In the genomic region with DNA sequence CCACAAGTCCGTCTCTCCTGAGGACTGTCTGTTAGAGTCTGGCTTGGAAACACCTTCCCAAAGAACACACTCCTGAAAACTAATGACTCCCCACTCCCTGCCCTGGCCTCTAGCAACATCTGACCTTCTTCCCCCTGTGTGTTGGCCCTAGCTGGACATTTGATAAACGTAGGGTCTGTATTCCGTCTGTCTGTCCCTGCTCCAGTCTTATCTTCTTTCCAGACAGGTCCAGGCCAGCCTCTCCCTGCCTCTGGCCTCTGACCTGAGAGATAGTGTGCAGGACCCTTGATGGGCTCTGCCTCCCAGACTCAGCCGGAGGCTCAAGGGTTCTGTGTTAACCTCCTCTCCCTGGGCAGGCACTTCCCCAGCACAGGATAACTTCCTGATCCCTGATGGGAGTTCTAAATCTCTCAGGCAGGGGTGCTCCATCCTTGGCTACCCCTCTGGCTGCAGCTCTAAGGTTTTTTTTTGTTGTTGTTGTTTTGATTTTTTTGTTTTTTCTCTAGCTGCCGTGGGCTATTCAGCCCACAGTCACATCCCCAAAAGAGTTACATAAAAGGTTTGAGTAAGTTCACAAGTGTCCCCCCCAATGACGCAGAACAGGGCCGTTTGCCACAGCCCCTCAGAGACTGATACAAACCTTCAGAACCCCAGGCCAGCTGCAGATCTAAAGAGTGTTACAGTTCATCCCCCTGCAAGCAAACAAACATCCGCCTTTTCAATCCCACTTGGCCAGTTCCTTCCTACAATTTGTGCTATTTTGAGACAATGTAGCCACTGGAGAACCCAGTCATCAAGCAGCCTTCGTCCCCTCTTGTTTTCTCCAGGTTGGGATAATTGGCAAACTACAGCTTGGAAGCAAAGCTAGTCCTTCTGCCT, we compare ENCODE assay signal across 11 mouse cellular contexts. TPM values are rescaled to one million over a fixed set of nuclear protein-coding genes. Genes with fewer than 3 reads are reported as not detected.
DNase-seq lines count a peak whose midpoint lies in the region; ATAC-seq and TF ChIP-seq lines count a peak whose summit lies in the region.
"Had no signal": no experiment of that assay in that cellular context is flagged by ENCODE, and none has a peak within 500 bp of the region (broad histone marks: within the 10 kb centered on the region; RNA-seq: fewer than 3 reads in every experiment).

No protein-coding gene starts in this region.

- H3K4me2 ChIP-seq in forebrain, embryonic 13.5 days, result no peak overlapping the region
- H3K4me2 ChIP-seq in liver, embryonic 11.5 days, result no peak overlapping the region
- H3K4me2 ChIP-seq in liver, postnatal 0 days (ENCODE audit: low read depth, low read length), result no peak overlapping the region
- H3K4me2 ChIP-seq in forebrain, postnatal 0 days (ENCODE audit: low read depth), result no peak overlapping the region
- H3K4me2 ChIP-seq: limb, embryonic 12.5 days had no signal

- no peak for ATAC-seq in forebrain, embryonic 13.5 days
- no peak for ATAC-seq in liver, embryonic 11.5 days (replicated peaks; ENCODE audit: low FRiP score)
- no peak for ATAC-seq in liver, postnatal 0 days
- no peak for ATAC-seq in forebrain, postnatal 0 days

- 74% methylated on average over 9 of the region's 9 CpGs for WGBS in forebrain, embryonic 10.5 days
- 71% methylated on average over 9 of the region's 9 CpGs for WGBS in forebrain, embryonic 13.5 days
- WGBS in liver, embryonic 11.5 days, result 26% methylated on average over 9 of the region's 9 CpGs
- WGBS in liver, postnatal 0 days (ENCODE audit: insufficient replicate concordance), result 41% methylated on average over 9 of the region's 9 CpGs
- 60% methylated on average over 9 of the region's 9 CpGs for WGBS in forebrain, postnatal 0 days

- H3K27ac ChIP-seq in forebrain, embryonic 10.5 days, result peak overlapping the region; percentile 61; the same call in 1 of the 2 replicates
- H3K27ac ChIP-seq in forebrain, embryonic 13.5 days, result no peak overlapping the region
- 0 out of 2 replicates have a peak overlapping the region, but pooled peaks have one; percentile 28 for H3K27ac ChIP-seq in liver, embryonic 11.5 days (ENCODE audit: low read depth, low read length)
- no peak overlapping the region for H3K27ac ChIP-seq in liver, postnatal 0 days (ENCODE audit: low read depth)
- peak overlapping the region; percentile 40; the same call in 1 of the 2 replicates for H3K27ac ChIP-seq in forebrain, postnatal 0 days (ENCODE audit: low read depth, low read length)

- intact Hi-C loops in left cerebral cortex, postnatal 14 days (cut with DNase I), result no loop called here

- no peak for TF ChIP-seq EP300 in liver, postnatal 0 days (IDR thresholded peaks at IDR 0.05; ENCODE audit: low read depth)

- H3K4me3 ChIP-seq in forebrain, embryonic 10.5 days, result no peak overlapping the region
- H3K4me3 ChIP-seq in forebrain, embryonic 13.5 days, result no peak overlapping the region
- H3K4me3 ChIP-seq in liver, embryonic 11.5 days (ENCODE audit: low read depth, low read length), result no peak overlapping the region
- no peak overlapping the region for H3K4me3 ChIP-seq in liver, postnatal 0 days (ENCODE audit: low read depth, low read length)
- H3K4me3 ChIP-seq in forebrain, postnatal 0 days (ENCODE audit: low read depth, low read length), result no peak overlapping the region
- H3K4me3 ChIP-seq: limb, embryonic 12.5 days had no signal

- no peaks in the 10 kb centered on the region for H3K27me3 ChIP-seq in forebrain, embryonic 10.5 days (ENCODE audit: poor library complexity, severe bottlenecking)
- no peaks in the 10 kb centered on the region for H3K27me3 ChIP-seq in forebrain, embryonic 13.5 days
- no peaks in the 10 kb centered on the region for H3K27me3 ChIP-seq in liver, embryonic 11.5 days (replicated peaks; ENCODE audit: control insufficient read depth, insufficient read depth, low read length)
- H3K27me3 ChIP-seq in liver, postnatal 0 days (ENCODE audit: insufficient read depth, low read length), result no peaks in the 10 kb centered on the region
- no peaks in the 10 kb centered on the region for H3K27me3 ChIP-seq in forebrain, postnatal 0 days (ENCODE audit: insufficient read depth, low read length)
- H3K27me3 ChIP-seq: limb, embryonic 12.5 days had no signal

- no peaks in the 10 kb centered on the region for H3K36me3 ChIP-seq in forebrain, embryonic 10.5 days (replicated peaks)
- no peaks in the 10 kb centered on the region for H3K36me3 ChIP-seq in forebrain, embryonic 13.5 days (ENCODE audit: poor library complexity, severe bottlenecking)
- H3K36me3 ChIP-seq in liver, embryonic 11.5 days (ENCODE audit: control insufficient read depth, insufficient read depth, low read length), result no peaks in the 10 kb centered on the region
- H3K36me3 ChIP-seq in liver, postnatal 0 days (replicated peaks; ENCODE audit: insufficient read depth, low read length), result no peaks in the 10 kb centered on the region
- no peaks in the 10 kb centered on the region for H3K36me3 ChIP-seq in forebrain, postnatal 0 days (ENCODE audit: insufficient read depth)
- H3K36me3 ChIP-seq: limb, embryonic 12.5 days had no signal

- no peak overlapping the region for H3K9ac ChIP-seq in forebrain, embryonic 13.5 days
- H3K9ac ChIP-seq in liver, embryonic 11.5 days (ENCODE audit: low read depth, low read length), result no peak overlapping the region
- H3K9ac ChIP-seq in liver, postnatal 0 days (replicated peaks), result no peak overlapping the region
- no peak overlapping the region for H3K9ac ChIP-seq in forebrain, postnatal 0 days
- H3K9ac ChIP-seq: limb, embryonic 12.5 days had no signal

- no peak for DNase-seq in forebrain, embryonic 10.5 days (ENCODE audit: extremely low spot score, low spot score)
- DNase-seq in liver, embryonic 11.5 days (ENCODE audit: low spot score), result no peak
- no peak for DNase-seq in liver, postnatal 0 days
- DNase-seq in forebrain, postnatal 0 days, result no peak
- peak; percentile 59 for DNase-seq in kidney, postnatal 10 days
- no peak for DNase-seq in T-cell, adult 2 months (ENCODE audit: low spot score)
- no peak for DNase-seq in left cerebral cortex, postnatal 14 days (ENCODE audit: low spot score in 2 of 2)

- H3K4me1 ChIP-seq in forebrain, embryonic 10.5 days, result peaks cover 22% of the 10 kb centered on the region
- H3K4me1 ChIP-seq in forebrain, embryonic 13.5 days, result peaks cover 2% of the 10 kb centered on the region; the same call in 1 of the 2 replicates
- peaks cover 13% of the 10 kb centered on the region for H3K4me1 ChIP-seq in liver, embryonic 11.5 days (replicated peaks; ENCODE audit: control insufficient read depth, insufficient read depth, low read length)
- H3K4me1 ChIP-seq in liver, postnatal 0 days (ENCODE audit: insufficient read depth), result peaks cover 3% of the 10 kb centered on the region
- peaks cover 19% of the 10 kb centered on the region; the same call in 1 of the 2 replicates for H3K4me1 ChIP-seq in forebrain, postnatal 0 days (ENCODE audit: insufficient read depth)

- H3K9me3 ChIP-seq in forebrain, embryonic 10.5 days, result no peaks in the 10 kb centered on the region
- H3K9me3 ChIP-seq in forebrain, embryonic 13.5 days (replicated peaks), result no peaks in the 10 kb centered on the region
- H3K9me3 ChIP-seq in liver, embryonic 11.5 days (ENCODE audit: control insufficient read depth, low read length), result no peaks in the 10 kb centered on the region
- no peaks in the 10 kb centered on the region for H3K9me3 ChIP-seq in liver, postnatal 0 days (ENCODE audit: low read length)
- H3K9me3 ChIP-seq in forebrain, postnatal 0 days (ENCODE audit: low read length), result no peaks in the 10 kb centered on the region
- H3K9me3 ChIP-seq: limb, embryonic 12.5 days had no signal

- no peak for TF ChIP-seq CTCF in liver, postnatal 0 days (IDR thresholded peaks at IDR 0.05; ENCODE audit: low read depth)
- no peak for TF ChIP-seq CTCF in forebrain, postnatal 0 days (IDR thresholded peaks at IDR 0.05; ENCODE audit: low read depth)

RNA-seq across cellular contexts. Expression of a gene that starts 23.9 kb away (rescaled TPM):
- polyA plus RNA-seq in forebrain, embryonic 10.5 days (2016; fragmentation: Nextera tagmentation; extraction: Ambion mirVana), result 4.4 and 4.5 TPM in 2 replicates
- 4.3 and 5.1 TPM in 2 replicates for polyA plus RNA-seq in forebrain, embryonic 13.5 days (2015; fragmentation: Nextera tagmentation; extraction: Ambion mirVana)
- 1.8 and 2.2 TPM in 2 replicates for polyA plus RNA-seq in liver, embryonic 11.5 days (2014; fragmentation: Nextera tagmentation; extraction: Ambion mirVana)
- 2.7 and 3.1 TPM in 2 replicates for polyA plus RNA-seq in liver, postnatal 0 days (2015; fragmentation: Nextera tagmentation; extraction: Ambion mirVana)
- total RNA-seq in forebrain, postnatal 0 days (2014; rRNA removed), result 9.2 and 10.9 TPM in 2 replicates
- polyA plus RNA-seq in forebrain, postnatal 0 days (2015; fragmentation: Nextera tagmentation; extraction: Ambion mirVana), result 2.7 and 3.3 TPM in 2 replicates
- total RNA-seq in left cerebral cortex, postnatal 14 days (2021), result 10 to 100 TPM; 55.8 to 63.6 TPM

RNA-seq across cellular contexts. Expression of a gene that starts 29.6 kb away (rescaled TPM):
- 0.22 and 0.67 TPM in 2 replicates for polyA plus RNA-seq in forebrain, embryonic 10.5 days (2016; fragmentation: Nextera tagmentation; extraction: Ambion mirVana)
- polyA plus RNA-seq in forebrain, embryonic 13.5 days (2015; fragmentation: Nextera tagmentation; extraction: Ambion mirVana), result not detected in 2 replicates
- 0.09 TPM in 1 of 2 replicates, not detected in the other for polyA plus RNA-seq in liver, embryonic 11.5 days (2014; fragmentation: Nextera tagmentation; extraction: Ambion mirVana)
- not detected in 2 replicates for polyA plus RNA-seq in liver, postnatal 0 days (2015; fragmentation: Nextera tagmentation; extraction: Ambion mirVana)
- total RNA-seq in forebrain, postnatal 0 days (2014; rRNA removed), result not detected in 2 replicates
- not detected in 2 replicates for polyA plus RNA-seq in forebrain, postnatal 0 days (2015; fragmentation: Nextera tagmentation; extraction: Ambion mirVana)
- not detected for total RNA-seq in left cerebral cortex, postnatal 14 days (2021)
- total RNA-seq: hematopoietic stem cell, adult 5-6 weeks had no signal
- polyA plus RNA-seq: limb, embryonic 12.5 days; spleen, adult 2 months had no signal

Comparison
In these comparisons a context has a peak if more than half of its experiments do, and no peak if none do; other contexts are left out.
1. H3K27ac ChIP-seq: peak in forebrain, embryonic 10.5 days (single experiment), liver, embryonic 11.5 days (single experiment) and forebrain, postnatal 0 days (single experiment); none in forebrain, embryonic 13.5 days (single experiment) and liver, postnatal 0 days (single experiment).